Mouse (Mus musculus) intestine, embryonic 16.5 days (tissue): ENCODE results near the gene E030025P04Rik. TPM values are rescaled to one million over a fixed set of nuclear protein-coding genes. Genes with fewer than 3 reads are reported as not detected.

Source experiments
- ATAC-seq: fragments of 200-750 bp; cut with Nextera tagmentation; 2 replicates; pipeline ENCODE4 v1.8.0; 2017; ENCODE audit warnings: moderate TSS enrichment, moderate library complexity
- H3K27ac ChIP-seq: fragments of 300-500 bp; sonication (generic); 2 replicates; pipeline ENCODE4 v1.5.1; 2014; ENCODE audit warnings: mild to moderate bottlenecking, low read length
- H3K27me3 ChIP-seq: fragments of 300-500 bp; sonication (generic); replicated peaks from 2 replicates; pipeline ENCODE4 v1.6.1; 2014; ENCODE audit warnings: low read length, control low read depth, mixed read lengths; ENCODE audit not compliant: control insufficient read depth, insufficient read depth
- H3K36me3 ChIP-seq: fragments of 300-500 bp; sonication (generic); 2 replicates; pipeline ENCODE4 v1.6.1; 2014; ENCODE audit warnings: low read length, control low read depth; ENCODE audit not compliant: control insufficient read depth, insufficient read depth
- H3K4me1 ChIP-seq: fragments of 300-500 bp; sonication (generic); 2 replicates; pipeline ENCODE4 v1.6.1; 2014; ENCODE audit warnings: low read length, control low read depth, mixed read lengths; ENCODE audit not compliant: control insufficient read depth, insufficient read depth
- H3K4me2 ChIP-seq: fragments of 300-500 bp; sonication (generic); 2 replicates; pipeline ENCODE4 v1.6.1; 2014; ENCODE audit warnings: low read depth, low read length, control low read depth
- H3K4me3 ChIP-seq: fragments of 300-500 bp; sonication (generic); 2 replicates; pipeline ENCODE4 v1.5.1; 2014; ENCODE audit warnings: mild to moderate bottlenecking, low read length
- H3K9ac ChIP-seq: fragments of 300-500 bp; sonication (generic); 2 replicates; pipeline ENCODE4 v1.6.1; 2014; ENCODE audit warnings: low read depth, low read length
- H3K9me3 ChIP-seq: fragments of 300-500 bp; sonication (generic); 2 replicates; pipeline ENCODE4 v1.6.1; 2016; ENCODE audit warnings: low read length, control low read depth; ENCODE audit not compliant: control insufficient read depth
- WGBS: fragments of 180-500 bp; shearing (Covaris S2); extraction: QIAGEN DNeasy Blood & Tissue Kit; methylation state at CpG from one replicate; pipeline ENCODE4 v1.1.7; 2014; 5-methylcytosine and 5-hydroxymethylcytosine counted together
- polyA plus RNA-seq: library from polyadenylated mRNA; unstranded; fragments of >200 nt; fragmentation: Nextera tagmentation; extraction: Ambion mirVana; gene quantifications from 2 replicates; pipeline ENCODE4 v1.2.1, GENCODE M21; 2015

Gene E030025P04Rik
- not detected in 2 replicates for polyA plus RNA-seq

- no peak within 1 kb of the TSS for H3K4me3 ChIP-seq
- H3K27me3 ChIP-seq, result no peaks in the 10 kb centered on the region
- no peak within 1 kb of the TSS for H3K27ac ChIP-seq
- H3K36me3 ChIP-seq, result no peaks in the 10 kb centered on the region
- no peak within 1 kb of the TSS for H3K4me2 ChIP-seq
- H3K9ac ChIP-seq, result no peak within 1 kb of the TSS
- H3K4me1 ChIP-seq, result no peaks in the 10 kb centered on the region
- H3K9me3 ChIP-seq, result no peaks in the 10 kb centered on the region
- WGBS, result 32% methylated on average over 4 of the region's 4 CpGs
- ATAC-seq, result peak; percentile 71; the same call in 1 of the 2 replicates
Observed at GRCm38 (mm10) chr11:109144236-109144635, at the start of gene E030025P04Rik. E030025P04Rik (minus strand) TSS chr11:109144369.

- Histone ChIP-seq H3K36me3 (no peaks in the 10 kb centered on the region), H3K27ac (no peak overlapping the region), H3K4me2 (no peak overlapping the region), H3K9ac (no peak overlapping the region), H3K4me1 (peaks cover 3% of the 10 kb centered on the region; the same call in 1 of the 2 replicates), H3K9me3 (no peaks in the 10 kb centered on the region), H3K4me3 (no peak overlapping the region), H3K27me3 (no peaks in the 10 kb centered on the region)
- WGBS, result 50% methylated on average over 15 of the region's 15 CpGs
- peak; percentile 59 for ATAC-seq
Observed at GRCm38 (mm10) chr11:109192673-109193557, 48.7 kb upstream of the E030025P04Rik start.

- Histone ChIP-seq H3K9ac (no peak overlapping the region), H3K27me3 (no peaks in the 10 kb centered on the region), H3K36me3 (no peaks in the 10 kb centered on the region), H3K27ac (no peak overlapping the region), H3K4me2 (no peak overlapping the region), H3K4me1 (peaks cover 4% of the 10 kb centered on the region; the same call in 1 of the 2 replicates), H3K9me3 (no peaks in the 10 kb centered on the region), H3K4me3 (no peak overlapping the region)
- 72% methylated on average over 5 of the region's 5 CpGs for WGBS
- ATAC-seq, result peak; percentile 78
Observed at GRCm38 (mm10) chr11:109188235-109188634, 44.1 kb upstream of the E030025P04Rik start.

- no peaks in the 10 kb centered on the region for H3K27me3 ChIP-seq
- ATAC-seq, result peak; percentile 90
Observed at GRCm38 (mm10) chr11:109187631-109188184, 43.5 kb upstream of the E030025P04Rik start.

GRCm38 (mm10) chr11:109181118-109181517 is 36.9 kb upstream of the E030025P04Rik start:
- peak overlapping the region; percentile 45; the same call in 1 of the 2 replicates for H3K27ac ChIP-seq
- 45% methylated on average over 7 of the region's 7 CpGs for WGBS
- H3K4me1 ChIP-seq, result peaks cover 6% of the 10 kb centered on the region; the same call in 1 of the 2 replicates
- H3K27me3 ChIP-seq, result 0 out of 2 replicates have a peak, but pooled peaks cover 2% of the 10 kb centered on the region
- no peaks in the 10 kb centered on the region for H3K36me3 ChIP-seq
- no peak overlapping the region for H3K4me3 ChIP-seq
- no peak overlapping the region for H3K4me2 ChIP-seq
- H3K9me3 ChIP-seq, result no peaks in the 10 kb centered on the region
- H3K9ac ChIP-seq, result no peak overlapping the region
- ATAC-seq, result peak; percentile 62

More at GRCm38 (mm10) chr11:109187631-109188184, 43.5 kb upstream of the E030025P04Rik start:
- no peak overlapping the region for H3K4me3 ChIP-seq
- no peak overlapping the region for H3K27ac ChIP-seq
- H3K9me3 ChIP-seq, result no peaks in the 10 kb centered on the region
- no peaks in the 10 kb centered on the region for H3K36me3 ChIP-seq
- H3K4me1 ChIP-seq, result peaks cover 4% of the 10 kb centered on the region; the same call in 1 of the 2 replicates
- 48% methylated on average over 6 of the region's 6 CpGs for WGBS
- H3K9ac ChIP-seq, result no peak overlapping the region
- no peak overlapping the region for H3K4me2 ChIP-seq

GRCm38 (mm10) chr11:109180290-109180689 is 36.1 kb upstream of the E030025P04Rik start:
- no peaks in the 10 kb centered on the region for H3K9me3 ChIP-seq
- H3K4me2 ChIP-seq, result no peak overlapping the region
- H3K27me3 ChIP-seq, result 0 out of 2 replicates have a peak, but pooled peaks cover 2% of the 10 kb centered on the region
- no peaks in the 10 kb centered on the region for H3K36me3 ChIP-seq
- H3K27ac ChIP-seq, result no peak overlapping the region
- no peak overlapping the region for H3K4me3 ChIP-seq
- H3K4me1 ChIP-seq, result peaks cover 6% of the 10 kb centered on the region; the same call in 1 of the 2 replicates
- H3K9ac ChIP-seq, result no peak overlapping the region
- WGBS, result 61% methylated on average over 11 of the region's 11 CpGs
- peak; percentile 80 for ATAC-seq

- no peaks in the 10 kb centered on the region for H3K9me3 ChIP-seq
- ATAC-seq, result peak; percentile 61
- WGBS, result 58% methylated on average over 8 of the region's 8 CpGs
- H3K4me1 ChIP-seq, result peaks cover 6% of the 10 kb centered on the region; the same call in 1 of the 2 replicates
- H3K27ac ChIP-seq, result no peak overlapping the region
- H3K36me3 ChIP-seq, result no peaks in the 10 kb centered on the region
- H3K4me3 ChIP-seq, result no peak overlapping the region
- 0 out of 2 replicates have a peak, but pooled peaks cover 2% of the 10 kb centered on the region for H3K27me3 ChIP-seq
- H3K4me2 ChIP-seq, result no peak overlapping the region
- no peak overlapping the region for H3K9ac ChIP-seq
Observed at GRCm38 (mm10) chr11:109178788-109179518, 34.8 kb upstream of the E030025P04Rik start.

GRCm38 (mm10) chr11:109175376-109175969 is 31.3 kb upstream of the E030025P04Rik start:
- Histone ChIP-seq H3K9ac (no peak overlapping the region), H3K4me1 (0 out of 2 replicates have a peak, but pooled peaks cover 3% of the 10 kb centered on the region), H3K36me3 (no peaks in the 10 kb centered on the region; the same call in 1 of the 2 replicates), H3K27me3 (0 out of 2 replicates have a peak, but pooled peaks cover 2% of the 10 kb centered on the region), H3K27ac (no peak overlapping the region), H3K4me3 (no peak overlapping the region), H3K9me3 (peaks cover 4% of the 10 kb centered on the region; the same call in 1 of the 2 replicates), H3K4me2 (no peak overlapping the region)
- ATAC-seq, result no peak
- 89% methylated on average over 8 of the region's 8 CpGs for WGBS
